Mouse (Mus musculus) midbrain, embryonic 11.5 days (tissue): ENCODE measurements around the gene Msx1. TPM values are rescaled to one million over a fixed set of nuclear protein-coding genes. Genes with fewer than 3 reads are reported as not detected.

ENCODE experiments used
- ATAC-seq: fragments of 200-750 bp; cut with Nextera tagmentation; 2 replicates; pipeline ENCODE4 v1.8.0; 2017; ENCODE audit warnings: moderate TSS enrichment, moderate library complexity; ENCODE audit not compliant: low FRiP score
- DNase-seq: peaks from one replicate; pipeline ENCODE4 v3.0.0; 2015; ENCODE audit warnings: low spot score; ENCODE audit errors: missing footprints
- H3K27ac ChIP-seq: fragments of 300-500 bp; sonication (generic); 2 replicates; pipeline ENCODE4 v1.5.1; 2014; ENCODE audit warnings: low read depth, low read length
- H3K27me3 ChIP-seq: fragments of 300-500 bp; sonication (generic); 2 replicates; pipeline ENCODE4 v1.6.1; 2014; ENCODE audit warnings: mild to moderate bottlenecking, low read length, moderate library complexity, mixed read lengths; ENCODE audit not compliant: control insufficient read depth, insufficient read depth
- H3K36me3 ChIP-seq: fragments of 300-500 bp; sonication (generic); 2 replicates; pipeline ENCODE4 v1.6.1; 2014; ENCODE audit warnings: mild to moderate bottlenecking, low read length, moderate library complexity, mixed read lengths; ENCODE audit not compliant: control insufficient read depth, insufficient read depth
- H3K4me1 ChIP-seq: fragments of 300-500 bp; sonication (generic); 2 replicates; pipeline ENCODE4 v1.6.1; 2014; ENCODE audit warnings: low read length; ENCODE audit not compliant: control insufficient read depth, insufficient read depth
- H3K4me2 ChIP-seq: fragments of 300-500 bp; sonication (generic); 2 replicates; pipeline ENCODE4 v1.6.1; 2014; ENCODE audit warnings: mild to moderate bottlenecking, moderate library complexity
- H3K4me3 ChIP-seq: fragments of 300-500 bp; sonication (generic); 2 replicates; pipeline ENCODE4 v1.5.1; 2014; ENCODE audit warnings: low read depth, low read length
- H3K9ac ChIP-seq: fragments of 300-500 bp; sonication (generic); 2 replicates; pipeline ENCODE4 v1.6.1; 2014; ENCODE audit warnings: low read length
- H3K9me3 ChIP-seq: fragments of 300-500 bp; sonication (generic); 2 replicates; pipeline ENCODE4 v1.6.1; 2016; ENCODE audit warnings: low read length; ENCODE audit not compliant: control insufficient read depth
- WGBS: fragments of 180-500 bp; shearing (Covaris S2); extraction: QIAGEN DNeasy Blood & Tissue Kit; methylation state at CpG from one replicate; pipeline ENCODE4 v1.1.7; 2014; 5-methylcytosine and 5-hydroxymethylcytosine counted together
- polyA plus RNA-seq: library from polyadenylated mRNA; unstranded; fragments of >200 nt; fragmentation: Nextera tagmentation; extraction: Ambion mirVana; gene quantifications from 2 replicates; pipeline ENCODE4 v1.2.1, GENCODE M21; 2014

Gene Msx1
- 89.8 and 104 TPM in 2 replicates for polyA plus RNA-seq

DNA sequence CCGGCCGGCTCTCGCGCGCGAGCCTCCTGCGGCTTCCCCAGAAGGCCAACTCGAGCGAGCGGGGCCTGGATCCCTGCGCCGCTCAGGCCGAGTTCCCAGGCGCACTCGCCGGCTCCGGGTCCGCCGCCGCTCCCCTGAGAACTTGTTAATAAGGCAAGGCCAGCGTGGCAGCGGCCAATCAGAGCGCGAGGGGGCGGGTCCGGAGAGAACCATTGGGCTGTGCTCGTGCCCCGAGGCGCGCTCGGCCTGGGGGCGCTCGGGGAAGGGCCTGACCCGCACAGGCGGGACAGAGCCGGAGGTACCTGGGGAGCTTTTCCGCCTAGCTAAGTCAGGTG lies at the start of gene Msx1:
TSS of gene Msx1 (minus strand) at position 123 of the 335 bp plus-strand sequence.
- Histone ChIP-seq H3K9me3 (no peaks in the 10 kb centered on the region), H3K27me3 (peaks cover 97% of the 10 kb centered on the region), H3K4me3 (peak within 1 kb of the TSS; percentile 45), H3K27ac (no peak within 1 kb of the TSS), H3K4me2 (peak within 1 kb of the TSS; percentile 82), H3K36me3 (no peaks in the 10 kb centered on the region), H3K4me1 (peaks cover 41% of the 10 kb centered on the region), H3K9ac (peak within 1 kb of the TSS; percentile 56)
- ATAC-seq, result peak; percentile 85
- 0% methylated on average over 37 of the region's 37 CpGs for WGBS
- DNase-seq, result no peak

DNA sequence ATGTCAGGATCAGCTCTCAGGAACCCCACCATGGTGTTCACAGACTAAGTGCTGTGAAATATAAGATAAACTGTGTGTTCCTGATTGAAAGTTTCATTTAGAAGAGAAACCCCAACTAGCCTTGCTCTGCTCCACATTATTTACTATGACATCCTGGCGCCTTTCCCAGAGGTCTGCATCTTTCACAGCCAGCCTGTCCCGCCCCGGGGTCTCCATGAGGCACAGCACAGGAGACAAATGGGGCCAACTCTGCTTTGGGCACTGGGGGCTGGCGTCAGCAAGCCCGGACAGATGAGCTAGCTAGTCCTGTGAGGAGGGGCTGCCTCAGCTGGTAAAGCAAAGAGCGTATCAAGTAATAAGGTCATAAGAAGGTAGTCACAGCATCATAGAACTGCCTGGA lies 41.1 kb upstream of the Msx1 start:
- Histone ChIP-seq H3K4me3 (no peak overlapping the region), H3K9ac (no peak overlapping the region), H3K27ac (no peak overlapping the region), H3K9me3 (no peaks in the 10 kb centered on the region), H3K4me2 (no peak overlapping the region), H3K27me3 (no peaks in the 10 kb centered on the region), H3K36me3 (no peaks in the 10 kb centered on the region), H3K4me1 (no peaks in the 10 kb centered on the region; the same call in 1 of the 2 replicates)
- WGBS, result 90% methylated on average over 6 of the region's 6 CpGs
- no peak for ATAC-seq
- DNase-seq, result no peak

DNA sequence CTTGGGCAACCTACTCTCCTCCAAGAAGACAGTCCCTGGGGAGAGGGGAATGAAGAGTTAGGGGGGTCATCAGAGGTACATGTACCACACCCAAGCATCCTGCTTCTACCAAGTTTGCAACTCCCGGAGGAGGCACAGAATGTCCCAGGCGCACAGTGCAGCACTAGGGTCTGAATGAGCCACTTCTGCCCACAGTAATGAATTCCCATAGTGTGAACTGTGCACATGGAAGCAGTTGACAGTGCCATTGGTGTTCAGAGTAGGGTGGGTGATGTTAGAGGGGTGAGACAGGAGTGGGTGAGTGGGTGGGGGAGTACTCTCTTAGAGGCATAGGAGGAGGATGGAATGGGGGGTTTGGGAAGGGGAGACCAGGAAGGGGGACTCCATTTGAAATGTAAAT lies 39.9 kb upstream of the Msx1 start:
- H3K36me3 ChIP-seq, result no peaks in the 10 kb centered on the region
- ATAC-seq, result no peak
- no peaks in the 10 kb centered on the region for H3K27me3 ChIP-seq
- H3K4me2 ChIP-seq, result no peak overlapping the region
- no peak overlapping the region for H3K9ac ChIP-seq
- no peak for DNase-seq
- no peaks in the 10 kb centered on the region; the same call in 1 of the 2 replicates for H3K4me1 ChIP-seq
- WGBS, result 93% methylated on average over 2 of the region's 2 CpGs
- no peak overlapping the region for H3K4me3 ChIP-seq
- H3K9me3 ChIP-seq, result no peaks in the 10 kb centered on the region
- H3K27ac ChIP-seq, result no peak overlapping the region

DNA sequence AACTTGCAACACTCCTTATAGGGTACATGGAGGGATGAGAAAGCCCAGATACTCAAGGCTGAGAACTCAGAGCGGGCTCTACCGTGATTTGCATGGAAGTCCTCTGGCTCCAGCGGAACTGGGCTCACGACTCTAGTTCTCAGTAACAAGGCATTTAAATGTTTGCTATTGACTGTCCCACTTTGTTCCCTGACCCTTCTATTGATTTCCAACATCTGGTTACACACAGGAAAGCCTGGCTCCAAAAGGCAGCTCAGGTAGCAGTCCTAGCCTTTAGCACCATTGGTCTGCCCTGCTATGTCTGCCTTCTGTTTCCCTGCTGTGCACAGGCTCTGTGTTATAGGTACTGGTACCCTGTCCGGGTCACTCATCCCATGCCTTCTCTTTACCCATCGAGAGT lies 36.5 kb upstream of the Msx1 start:
- H3K36me3 ChIP-seq, result no peaks in the 10 kb centered on the region
- no peaks in the 10 kb centered on the region for H3K9me3 ChIP-seq
- ATAC-seq (no peak), DNase-seq (no peak)
- no peak overlapping the region for H3K4me2 ChIP-seq
- 77% methylated on average over 6 of the region's 6 CpGs for WGBS
- no peak overlapping the region for H3K4me3 ChIP-seq
- no peak overlapping the region for H3K9ac ChIP-seq
- H3K27ac ChIP-seq, result no peak overlapping the region
- H3K27me3 ChIP-seq, result 0 out of 2 replicates have a peak, but pooled peaks cover 2% of the 10 kb centered on the region
- H3K4me1 ChIP-seq, result peaks cover 2% of the 10 kb centered on the region

DNA sequence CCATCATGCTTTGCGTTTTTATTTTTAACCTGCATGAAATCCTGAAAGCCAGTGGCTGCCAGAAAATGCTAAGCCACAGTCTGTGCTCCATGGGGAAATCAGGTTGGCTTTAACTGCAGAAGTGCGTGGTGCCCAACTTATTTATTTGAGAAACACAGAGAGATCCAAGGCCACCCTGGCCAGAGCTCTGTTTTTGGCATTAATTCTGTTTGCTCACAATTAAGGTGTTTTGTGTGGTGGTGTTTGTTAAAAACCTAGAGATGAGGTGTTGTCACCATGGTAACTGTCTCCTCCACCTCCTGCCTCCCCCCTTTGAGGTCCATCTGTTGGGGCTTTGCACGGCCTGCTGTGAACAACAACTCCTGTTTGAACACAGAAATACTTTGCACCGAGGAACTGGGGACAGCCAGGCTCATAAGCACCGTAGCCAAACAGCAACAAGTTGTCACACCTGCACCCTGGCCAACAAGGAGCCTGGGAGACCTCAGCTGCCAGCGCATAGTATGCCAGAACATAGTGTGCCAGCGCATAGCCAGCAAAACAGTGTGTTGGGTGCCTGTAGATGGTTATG lies 35.9 kb upstream of the Msx1 start:
- no peaks in the 10 kb centered on the region for H3K36me3 ChIP-seq
- 0 out of 2 replicates have a peak, but pooled peaks cover 2% of the 10 kb centered on the region for H3K27me3 ChIP-seq
- H3K4me1 ChIP-seq, result peaks cover 2% of the 10 kb centered on the region
- WGBS, result 58% methylated on average over 7 of the region's 7 CpGs
- H3K27ac ChIP-seq, result no peak overlapping the region
- ATAC-seq (no peak), DNase-seq (no peak)
- H3K4me2 ChIP-seq, result no peak overlapping the region
- no peaks in the 10 kb centered on the region for H3K9me3 ChIP-seq
- H3K9ac ChIP-seq, result no peak overlapping the region
- no peak overlapping the region for H3K4me3 ChIP-seq

DNA sequence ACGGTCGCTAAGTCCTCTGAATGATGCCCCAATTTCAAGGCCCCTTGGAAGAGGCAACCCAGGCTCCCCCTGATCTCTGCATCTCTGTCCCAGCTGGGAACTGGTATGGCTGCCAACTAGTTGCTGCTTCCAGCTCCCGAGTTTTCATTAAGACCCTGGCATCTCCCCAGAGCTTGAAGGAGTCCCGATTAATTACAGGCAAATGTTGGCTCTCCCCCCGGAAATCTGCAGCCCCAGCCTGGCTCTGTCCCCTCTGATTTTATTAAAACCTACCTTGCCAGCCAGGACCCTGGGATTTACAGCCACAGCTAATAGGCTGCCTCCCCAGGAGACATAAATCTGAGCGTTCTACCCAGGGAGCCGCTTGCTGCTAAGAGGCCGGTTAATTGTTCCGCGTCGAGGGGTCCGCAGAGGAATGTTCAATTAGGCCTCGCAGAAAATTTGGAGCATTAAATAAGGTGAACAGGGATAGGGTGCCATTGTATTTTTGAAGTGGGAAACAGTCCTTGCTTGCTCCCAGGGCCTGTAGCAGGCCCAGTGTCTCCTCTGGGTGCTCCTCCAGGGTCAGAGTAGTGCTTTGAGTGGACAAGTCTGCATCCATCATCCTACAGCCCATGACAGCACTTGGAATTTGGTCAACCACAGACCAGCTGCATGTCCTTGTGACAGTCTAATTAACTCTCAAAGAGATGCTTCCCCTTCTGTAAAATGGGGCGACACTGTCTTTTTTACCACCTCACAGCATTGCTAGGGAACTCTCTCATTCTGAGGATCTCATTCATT lies 33.6 kb upstream of the Msx1 start:
- H3K9me3 ChIP-seq, result no peaks in the 10 kb centered on the region
- WGBS, result 46% methylated on average over 14 of the region's 14 CpGs
- no peak for DNase-seq
- no peak overlapping the region for H3K27ac ChIP-seq
- 0 out of 2 replicates have a peak, but pooled peaks cover 2% of the 10 kb centered on the region for H3K27me3 ChIP-seq
- H3K4me3 ChIP-seq, result no peak overlapping the region
- H3K9ac ChIP-seq, result no peak overlapping the region
- no peak overlapping the region for H3K4me2 ChIP-seq
- H3K4me1 ChIP-seq, result peaks cover 2% of the 10 kb centered on the region
- H3K36me3 ChIP-seq, result no peaks in the 10 kb centered on the region
- ATAC-seq, result no peak

DNA sequence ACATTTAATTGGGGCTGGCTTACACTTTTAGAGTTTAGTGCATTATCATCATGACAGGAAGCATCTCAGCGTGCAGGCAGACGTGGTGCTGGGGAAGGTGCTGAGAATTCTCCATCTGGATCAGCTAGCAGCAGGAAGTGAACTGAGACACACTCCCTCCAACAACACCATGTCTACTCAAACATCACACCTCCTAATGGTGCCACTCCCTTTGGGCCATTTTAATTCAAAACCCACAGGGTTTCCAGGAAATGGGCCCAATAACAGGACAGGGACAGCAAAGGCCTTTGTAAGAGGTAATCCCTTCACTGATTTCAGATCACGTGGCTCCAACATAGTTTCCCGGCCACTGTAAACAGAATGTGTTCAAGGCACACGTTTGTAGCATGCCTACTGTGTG lies 31.7 kb upstream of the Msx1 start:
- no peaks in the 10 kb centered on the region for H3K36me3 ChIP-seq
- H3K27ac ChIP-seq, result no peak overlapping the region
- no peak overlapping the region for H3K4me3 ChIP-seq
- DNase-seq, result no peak
- H3K27me3 ChIP-seq, result 0 out of 2 replicates have a peak, but pooled peaks cover 2% of the 10 kb centered on the region
- WGBS, result 63% methylated on average over 5 of the region's 5 CpGs
- H3K9me3 ChIP-seq, result no peaks in the 10 kb centered on the region
- peaks cover 5% of the 10 kb centered on the region for H3K4me1 ChIP-seq
- H3K9ac ChIP-seq, result no peak overlapping the region
- no peak for ATAC-seq
- no peak overlapping the region for H3K4me2 ChIP-seq

DNA sequence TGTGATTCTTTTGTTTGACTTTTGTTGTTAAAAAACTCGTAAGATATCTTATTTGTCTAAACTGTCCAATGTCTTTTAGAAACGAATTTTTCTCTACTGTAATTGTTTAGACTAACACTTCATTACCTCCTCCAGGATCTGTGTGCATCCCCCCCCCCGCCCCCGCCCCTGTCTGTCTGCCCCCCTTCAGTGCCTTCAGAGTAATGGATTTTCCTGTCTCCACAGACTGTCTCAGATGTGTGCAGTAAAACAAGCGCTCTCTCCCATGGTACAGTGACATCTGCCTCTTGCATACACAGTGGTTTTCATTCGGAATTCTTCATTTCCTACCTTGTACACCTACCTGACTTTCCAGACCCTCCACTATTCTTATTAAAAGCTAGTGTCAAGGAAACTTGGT lies 29.9 kb upstream of the Msx1 start:
- H3K4me1 ChIP-seq, result peaks cover 8% of the 10 kb centered on the region
- H3K9me3 ChIP-seq, result no peaks in the 10 kb centered on the region
- DNase-seq (no peak), ATAC-seq (no peak)
- no peak overlapping the region for H3K27ac ChIP-seq
- H3K27me3 ChIP-seq, result 0 out of 2 replicates have a peak, but pooled peaks cover 2% of the 10 kb centered on the region
- no peak overlapping the region for H3K4me2 ChIP-seq
- no peak overlapping the region for H3K9ac ChIP-seq
- no peak overlapping the region for H3K4me3 ChIP-seq
- H3K36me3 ChIP-seq, result no peaks in the 10 kb centered on the region
- 83% methylated on average over 6 of the region's 6 CpGs for WGBS

DNA sequence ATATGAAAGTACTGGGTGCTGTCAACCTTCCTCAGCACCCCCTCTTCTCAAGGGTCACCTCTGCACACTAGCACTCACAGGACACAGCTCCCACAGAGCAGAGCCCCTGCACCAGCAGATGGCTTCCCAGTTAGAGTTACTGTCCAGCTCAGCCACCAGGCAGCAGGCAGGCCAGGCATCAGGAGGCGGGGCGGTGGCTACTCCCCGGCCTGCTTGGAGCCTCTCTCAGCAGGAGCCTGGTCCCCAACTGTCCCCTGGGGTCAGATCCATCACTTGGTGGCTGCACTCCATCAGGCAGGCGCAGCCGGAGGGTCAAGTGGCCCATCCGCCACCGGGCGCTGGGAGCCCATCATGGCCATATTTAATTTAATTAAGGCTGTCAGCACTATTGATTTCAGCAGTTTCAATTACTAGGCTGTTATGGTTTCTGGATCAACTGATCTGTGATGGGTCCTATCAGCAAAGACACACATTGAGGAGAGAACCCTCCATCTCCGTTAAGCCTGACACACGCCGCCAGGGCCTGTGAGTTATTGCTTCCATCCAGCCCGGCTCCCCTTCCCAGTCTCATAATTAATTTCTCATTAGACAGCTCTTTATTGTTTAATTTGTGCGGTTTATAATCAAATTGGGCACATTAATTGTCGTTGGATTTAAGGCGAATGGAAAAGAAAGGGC lies 27.1 kb upstream of the Msx1 start:
- no peak overlapping the region for H3K27ac ChIP-seq
- H3K9ac ChIP-seq, result no peak overlapping the region
- no peaks in the 10 kb centered on the region for H3K36me3 ChIP-seq
- no peak overlapping the region for H3K4me3 ChIP-seq
- 65% methylated on average over 15 of the region's 15 CpGs for WGBS
- no peak overlapping the region for H3K4me2 ChIP-seq
- ATAC-seq, result peak; percentile 73
- no peak for DNase-seq
- H3K4me1 ChIP-seq, result peaks cover 9% of the 10 kb centered on the region
- H3K9me3 ChIP-seq, result no peaks in the 10 kb centered on the region
- no peaks in the 10 kb centered on the region for H3K27me3 ChIP-seq
